Mouse (Mus musculus) B cell, adult 2 months (primary cell): Measurements from ENCODE around the gene Glt1d1.
A peak's percentile ranks its signal among the peaks of the same experiment; 100 is the strongest.

Experiments
- DNase-seq, 2 experiments: peaks; one replicate each; pipeline ENCODE4 v3.0.0; 2022

Gene Glt1d1

GRCm38 (mm10) chr5:127632167-127633145 is at the start of gene Glt1d1, which contains the start of gene Slc15a4:
Gene Glt1d1, plus strand, starts transcription at chr5:127632262.
Gene Slc15a4, minus strand, starts transcription at chr5:127632897.
- peak; percentile 34 to 39 for DNase-seq

GRCm38 (mm10) chr5:127583658-127584057 is 48.4 kb upstream of the Glt1d1 start:
- no peak for DNase-seq

- DNase-seq = peak in 1 of 2 experiments; percentile 34
These were observed 44.2 kb upstream of the Glt1d1 start for GRCm38 (mm10) chr5:127587854-127588253.

- DNase-seq = no peak
These were observed 39.7 kb upstream of the Glt1d1 start for GRCm38 (mm10) chr5:127592406-127592805.

GRCm38 (mm10) chr5:127592854-127593253 is 39.2 kb upstream of the Glt1d1 start:
- peak; percentile 59 to 61 for DNase-seq

- no peak for DNase-seq
These were observed 36.4 kb upstream of the Glt1d1 start for GRCm38 (mm10) chr5:127595676-127596075.

GRCm38 (mm10) chr5:127596862-127597261 is 35.2 kb upstream of the Glt1d1 start:
- DNase-seq = no peak

- DNase-seq = no peak
These were observed 29.1 kb upstream of the Glt1d1 start for GRCm38 (mm10) chr5:127602996-127603395.

GRCm38 (mm10) chr5:127607507-127607906 is 24.6 kb upstream of the Glt1d1 start:
- no peak for DNase-seq

- no peak for DNase-seq
These were observed 22.8 kb upstream of the Glt1d1 start for GRCm38 (mm10) chr5:127609191-127609714.

- DNase-seq = peak; percentile 80 to 81
These were observed 21.1 kb upstream of the Glt1d1 start for GRCm38 (mm10) chr5:127610787-127611509.

GRCm38 (mm10) chr5:127611881-127612280 is 20.2 kb upstream of the Glt1d1 start:
- peak; percentile 65 for DNase-seq

- DNase-seq = no peak
These were observed 19.7 kb upstream of the Glt1d1 start for GRCm38 (mm10) chr5:127612397-127612796.

GRCm38 (mm10) chr5:127615459-127615858 is 16.6 kb upstream of the Glt1d1 start:
- DNase-seq = peak; percentile 49 to 55

- DNase-seq = peak; percentile 45 to 47
These were observed 15.9 kb upstream of the Glt1d1 start for GRCm38 (mm10) chr5:127616151-127616550.

GRCm38 (mm10) chr5:127616884-127617635 is 15.0 kb upstream of the Glt1d1 start:
- peak; percentile 98 to 99 for DNase-seq

GRCm38 (mm10) chr5:127618834-127619233 is 13.2 kb upstream of the Glt1d1 start:
- no peak for DNase-seq

GRCm38 (mm10) chr5:127620371-127620770 is 11.7 kb upstream of the Glt1d1 start:
- no peak for DNase-seq

GRCm38 (mm10) chr5:127621108-127621507 is 11.0 kb upstream of the Glt1d1 start:
- DNase-seq = peak; percentile 82 to 87

GRCm38 (mm10) chr5:127624427-127625213 is 7.4 kb upstream of the Glt1d1 start:
- DNase-seq = peak; percentile 70 to 76

- DNase-seq = peak in 1 of 2 experiments; percentile 34
These were observed 4.8 kb upstream of the Glt1d1 start for GRCm38 (mm10) chr5:127627242-127627641.

- peak in 1 of 2 experiments; percentile 8 for DNase-seq
These were observed 391 bp upstream of the Glt1d1 start for GRCm38 (mm10) chr5:127631671-127632070.
